Mouse (Mus musculus) heart, postnatal 10 days (tissue): ENCODE data around the gene Cab39l. TPM values are rescaled to one million over a fixed set of nuclear protein-coding genes. Genes with fewer than 3 reads are reported as not detected.

Source experiments
- DNase-seq, 2 experiments: peaks; one replicate each; pipeline ENCODE4 v3.0.0; 2021
- intact Hi-C: fragments of 180-260 bp; cut with DNase I; formaldehyde crosslinking; loops from one replicate; pipeline ENCODE4 v1.15.1; 2025
- total RNA-seq, 2 experiments: library from RNA; stranded (reverse); gene quantifications; 2 replicates each; pipeline ENCODE4 v1.2.3; 2021

Cab39l gene
- total RNA-seq, 2 experiments from 2014 or later = 20.3 to 24.5 TPM

- peak in 1 of 2 experiments; percentile 30 for DNase-seq
- intact Hi-C loops = no loop called here
These were observed 185.1 kb downstream of the Cab39l start for GRCm38 (mm10) chr14:59625806-59626364.

GRCm38 (mm10) chr14:59626711-59627110 is 185.9 kb downstream of the Cab39l start:
- intact Hi-C loops = no loop called here
- DNase-seq = no peak

- intact Hi-C loops = no loop called here
These were observed 186.4 kb downstream of the Cab39l start for GRCm38 (mm10) chr14:59627142-59627680.

GRCm38 (mm10) chr14:59627823-59628222 is 187.1 kb downstream of the Cab39l start:
- peak in 1 of 2 experiments; percentile 25 for DNase-seq
- intact Hi-C loops = no loop called here

More at GRCm38 (mm10) chr14:59627142-59627680, 186.4 kb downstream of the Cab39l start:
- DNase-seq = no peak

- intact Hi-C loops = no loop called here
These were observed 188.5 kb downstream of the Cab39l start for GRCm38 (mm10) chr14:59629308-59629707.

GRCm38 (mm10) chr14:59630096-59630495 is 189.3 kb downstream of the Cab39l start:
- intact Hi-C loops = no loop called here
- DNase-seq = no peak

More at GRCm38 (mm10) chr14:59629308-59629707, 188.5 kb downstream of the Cab39l start:
- DNase-seq = no peak

GRCm38 (mm10) chr14:59632067-59632466 is 191.3 kb downstream of the Cab39l start:
- intact Hi-C loops = no loop called here
- DNase-seq = no peak

- intact Hi-C loops = no loop called here
These were observed 192.6 kb downstream of the Cab39l start for GRCm38 (mm10) chr14:59633295-59633898.

GRCm38 (mm10) chr14:59633988-59634387 is 193.2 kb downstream of the Cab39l start:
- DNase-seq = no peak
- intact Hi-C loops = no loop called here

More at GRCm38 (mm10) chr14:59633295-59633898, 192.6 kb downstream of the Cab39l start:
- DNase-seq = no peak

Other genes starting within 250 kb of the Cab39l start
- gene Rcbtb1, start 239.8 kb upstream of the Cab39l start, total RNA-seq = 10 to 100 TPM; 15.2 to 17.8 TPM
- gene Gm6904, start 180.8 kb upstream of the Cab39l start, total RNA-seq = not detected
- under 1 TPM; 0.32 to 0.34 TPM for gene Phf11a, start 143.4 kb upstream of the Cab39l start, total RNA-seq
- gene Phf11b, start 99.6 kb upstream of the Cab39l start, total RNA-seq = under 1 TPM; 0.47 to 0.53 TPM
- gene Phf11d, start 75.5 kb upstream of the Cab39l start, total RNA-seq = 1 to 10 TPM; 7.4 to 8.4 TPM
- 1 to 10 TPM; 1.0 to 1.2 TPM for gene Phf11c, start 45.6 kb upstream of the Cab39l start, total RNA-seq
- 10 to 100 TPM in 1 of 2 experiments, 1 to 10 TPM in 1; 7.1 to 13.3 TPM for gene Setdb2, start 88 bp upstream of the Cab39l start, total RNA-seq
- 10 to 100 TPM; 37.5 to 38.9 TPM for gene Cdadc1, start 157.0 kb downstream of the Cab39l start, total RNA-seq
- 1 to 10 TPM; 1.0 to 1.3 TPM for gene Shisa2, start 184.3 kb downstream of the Cab39l start, total RNA-seq